Mouse (Mus musculus) T-helper 1 cell (primary cell): ENCODE data around the gene Tgfb1.

Source experiments
- in situ Hi-C: fragments of 300-600 bp; cut with MboI, MseI; formaldehyde crosslinking; loops from one replicate; pipeline ENCODE4 v1.15.1; 2025; ENCODE audit warnings: high pct_unique_total_duplicates

Gene Tgfb1

DNA sequence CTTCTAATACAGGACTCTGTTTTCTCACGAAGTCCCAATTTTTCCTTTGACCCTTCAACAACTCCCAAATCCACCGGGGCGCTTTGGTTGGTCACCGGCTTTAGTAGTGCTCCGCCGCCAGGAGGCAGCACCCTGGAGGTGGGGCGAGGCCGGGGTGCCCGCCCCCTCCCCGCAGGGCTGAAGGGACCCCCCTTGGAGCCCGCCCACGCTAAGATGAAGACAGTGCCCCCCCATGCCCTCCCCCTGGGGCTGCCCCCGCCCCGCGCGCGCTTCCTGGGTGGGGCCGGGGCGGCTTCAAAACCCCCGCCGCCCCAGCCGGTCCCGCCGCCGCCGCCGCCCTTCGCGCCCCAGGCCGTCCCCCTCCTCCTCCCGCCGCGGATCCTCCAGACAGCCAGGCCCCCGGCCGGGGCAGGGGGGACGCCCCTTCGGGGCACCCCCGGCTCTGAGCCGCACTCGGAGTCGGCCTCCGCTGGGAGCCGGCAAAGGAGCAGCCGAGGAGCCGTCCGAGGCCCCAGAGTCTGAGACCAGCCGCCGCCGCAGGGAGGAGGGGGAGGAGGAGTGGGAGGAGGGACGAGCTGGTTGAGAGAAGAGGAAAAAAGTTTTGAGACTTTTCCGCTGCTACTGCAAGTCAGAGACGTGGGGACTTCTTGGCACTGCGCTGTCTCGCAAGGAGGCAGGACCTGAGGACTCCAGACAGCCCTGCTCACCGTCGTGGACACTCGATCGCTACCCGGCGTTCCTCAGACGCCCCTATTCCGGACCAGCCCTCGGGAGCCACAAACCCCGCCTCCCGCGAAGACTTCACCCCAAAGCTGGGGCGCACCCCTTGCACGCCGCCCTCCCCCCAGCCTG, at the start of gene Tgfb1:
Tgfb1 (plus strand) TSS at position 323 of the 852 bp plus-strand sequence.
- in situ Hi-C loops, result loop anchor here (10.0 kb wide), 1 partner anchor 1312 kb away; the partner anchor contains the start of gene Kcnn4

- in situ Hi-C loops, result no loop called here
Observed at GRCm38 (mm10) chr7:25637099-25637498, 49.7 kb upstream of the Tgfb1 start.

GRCm38 (mm10) chr7:25639754-25640153, 47.0 kb upstream of the Tgfb1 start:
- in situ Hi-C loops, result no loop called here

- in situ Hi-C loops, result no loop called here
Observed at GRCm38 (mm10) chr7:25644136-25644535, 42.7 kb upstream of the Tgfb1 start.

- in situ Hi-C loops, result no loop called here
Observed at GRCm38 (mm10) chr7:25644631-25645030, 42.2 kb upstream of the Tgfb1 start.

DNA sequence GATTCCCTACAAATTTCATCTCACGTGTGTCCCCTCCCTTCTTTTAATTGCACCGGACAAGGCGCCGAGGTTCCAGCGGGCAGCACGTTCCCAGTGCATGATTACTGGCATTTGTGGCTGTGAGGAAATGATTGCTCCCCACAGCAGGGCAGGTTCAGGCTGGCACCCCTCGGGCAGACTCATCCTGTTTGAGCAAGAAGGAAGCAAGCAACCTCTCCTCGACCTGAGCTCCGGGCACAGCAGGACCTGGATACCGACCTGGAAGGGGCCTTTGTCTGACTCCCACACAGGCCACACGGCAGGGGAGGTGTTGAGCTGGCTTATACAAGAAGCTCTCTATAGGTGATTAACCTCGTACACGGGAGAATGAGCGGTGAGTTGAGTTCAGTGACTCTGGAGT, 41.7 kb upstream of the Tgfb1 start:
- in situ Hi-C loops, result no loop called here

GRCm38 (mm10) chr7:25647574-25648123, 39.2 kb upstream of the Tgfb1 start:
- in situ Hi-C loops, result no loop called here

DNA sequence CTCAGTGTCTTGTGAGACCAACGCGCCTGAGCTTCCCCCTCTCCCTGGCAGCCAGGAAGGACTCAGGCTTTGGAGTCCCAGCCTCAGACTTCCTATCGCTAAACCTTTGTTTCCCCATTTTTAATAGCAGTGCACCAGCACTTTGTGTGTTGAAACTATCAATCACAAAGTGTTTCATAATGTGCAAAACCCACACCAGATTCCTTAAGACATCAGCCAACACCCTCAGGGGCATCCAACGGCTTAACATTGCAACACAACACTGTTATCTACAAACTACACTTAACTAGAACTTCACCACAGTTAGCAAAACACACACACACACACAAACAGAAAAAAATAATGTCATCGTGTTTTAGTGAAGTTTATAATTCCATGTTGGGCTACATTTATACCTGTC, 37.0 kb upstream of the Tgfb1 start:
- in situ Hi-C loops, result no loop called here

DNA sequence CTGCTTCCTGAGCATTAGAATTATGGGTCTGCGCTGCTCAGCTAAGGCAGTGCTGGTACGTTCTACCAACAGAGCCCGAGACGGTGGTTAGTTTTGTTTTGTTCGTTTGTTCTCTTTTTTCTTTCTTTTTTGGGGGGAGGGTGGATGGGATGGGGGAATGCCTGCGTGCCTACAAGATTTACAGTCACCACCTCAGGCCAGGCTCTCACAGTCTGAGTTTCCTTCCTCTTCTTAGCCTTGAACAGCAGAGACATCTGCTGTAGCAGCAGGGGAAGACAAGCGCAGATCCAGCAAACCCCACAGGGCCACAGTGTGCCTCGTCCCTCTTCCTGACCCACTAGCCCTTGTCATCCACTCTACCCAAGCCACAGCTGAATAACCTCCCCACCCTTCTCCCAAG, 35.5 kb upstream of the Tgfb1 start:
- in situ Hi-C loops, result no loop called here

GRCm38 (mm10) chr7:25652244-25652759, 34.5 kb upstream of the Tgfb1 start:
- in situ Hi-C loops, result no loop called here

DNA sequence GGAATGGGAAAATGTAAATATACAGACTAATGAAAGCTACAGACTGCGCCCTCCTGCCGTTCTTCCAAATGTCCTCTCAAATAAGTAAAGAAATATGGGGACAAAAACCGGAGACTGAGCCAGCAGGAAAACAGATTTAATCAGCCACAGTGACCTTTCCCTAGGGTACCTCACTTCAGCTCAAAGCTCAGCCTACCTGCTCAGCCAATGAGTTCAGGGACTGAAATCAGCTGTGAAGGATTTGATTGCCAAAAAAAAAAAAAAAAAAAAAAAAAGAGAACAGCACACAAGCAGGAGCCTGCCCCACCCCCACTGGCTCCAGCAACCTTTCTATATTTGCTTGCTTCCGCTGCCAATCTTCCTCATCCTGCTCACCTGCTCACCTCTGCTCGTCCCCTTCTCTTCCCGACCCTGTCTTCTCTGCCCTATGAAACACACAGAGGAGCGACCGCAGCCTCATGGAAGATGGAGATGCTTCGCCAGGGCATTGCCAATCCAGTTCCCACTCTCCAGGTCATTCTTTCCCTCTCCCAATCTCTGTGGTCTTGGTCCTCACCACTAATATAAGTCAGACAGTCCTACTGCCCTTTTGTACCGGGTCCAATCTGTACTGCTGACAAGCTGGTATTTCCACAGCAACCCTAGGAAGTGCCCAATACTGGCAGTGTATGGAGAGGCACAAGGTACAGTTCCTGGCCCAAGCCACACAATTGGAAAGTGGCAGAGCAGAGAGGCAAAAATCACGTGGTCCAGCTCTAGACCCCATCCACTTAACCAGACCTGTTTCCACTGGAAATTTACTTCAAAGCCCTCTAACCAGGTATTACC, 31.0 kb upstream of the Tgfb1 start:
- in situ Hi-C loops, result loop anchor here (5.0 kb wide), 1 partner anchor 34 kb away; no protein-coding TSS in a partner anchor

DNA sequence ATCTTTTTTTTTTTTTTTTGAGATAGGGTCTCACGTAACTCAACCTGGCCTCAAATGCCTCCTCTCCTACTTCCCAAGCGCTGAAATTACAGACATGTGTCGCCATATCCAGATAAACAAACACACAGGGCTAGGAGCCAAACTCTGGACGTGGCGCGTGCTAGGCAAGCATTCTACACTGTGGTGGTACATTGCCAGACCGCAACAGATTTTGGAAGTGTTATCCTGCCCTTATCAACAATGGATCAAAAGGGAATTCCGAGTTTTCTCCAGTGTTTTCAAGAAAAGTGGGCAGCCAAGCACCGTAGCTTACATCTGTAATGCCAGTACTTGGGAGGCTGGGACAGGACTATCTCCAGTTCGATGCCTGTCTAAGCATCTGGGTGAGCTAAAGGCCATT, 29.0 kb upstream of the Tgfb1 start:
- in situ Hi-C loops, result loop anchor here (5.0 kb wide), 1 partner anchor 35 kb away; no protein-coding TSS in a partner anchor

DNA sequence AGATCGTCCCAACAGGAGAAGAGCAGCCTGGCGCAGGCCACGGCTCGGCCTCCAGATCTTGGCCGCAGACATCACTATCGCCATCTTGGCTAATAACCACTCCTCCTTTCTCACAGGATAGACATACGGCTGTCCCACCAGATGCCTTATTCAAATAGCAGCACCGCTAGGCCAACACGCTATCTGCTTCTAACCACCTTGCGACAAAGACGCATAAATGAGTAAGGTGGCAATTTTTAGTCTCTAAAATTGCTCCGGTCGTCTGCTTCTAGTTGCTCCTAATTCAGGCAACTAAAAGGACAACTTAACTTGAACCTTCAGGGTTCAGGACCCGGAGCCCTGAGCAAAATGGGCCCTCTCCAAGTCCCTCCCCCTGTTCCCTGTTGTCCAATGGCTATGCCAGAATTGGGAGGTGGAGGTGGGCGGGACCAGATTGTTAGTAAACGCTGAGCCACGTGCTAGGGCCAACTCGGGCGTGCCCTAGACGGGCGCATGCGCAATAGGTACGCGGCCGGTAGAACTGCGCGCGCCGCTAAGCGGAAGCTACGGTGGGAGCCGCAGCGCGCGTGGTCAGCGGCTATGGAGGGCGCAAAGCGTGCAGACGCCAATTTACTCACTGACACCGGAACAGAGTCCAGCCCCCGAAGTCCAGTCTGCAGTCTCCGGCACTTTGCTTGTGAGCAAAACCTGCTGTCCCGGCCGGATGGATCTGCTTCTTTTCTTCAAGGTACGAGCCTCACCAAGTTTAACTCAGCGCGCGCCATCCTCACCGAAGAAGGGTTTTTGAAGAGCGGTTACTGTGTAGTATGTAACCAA, 27.9 kb upstream of the Tgfb1 start, which contains the start of the genes Bckdha and Exosc5:
Bckdha (minus strand) TSS at position 325 of the 816 bp plus-strand sequence.
Exosc5 (plus strand) TSS at position 508 of the 816 bp plus-strand sequence.
- in situ Hi-C loops, result loop anchor here (5.0 kb wide), 1 partner anchor 37 kb away; no protein-coding TSS in a partner anchor

DNA sequence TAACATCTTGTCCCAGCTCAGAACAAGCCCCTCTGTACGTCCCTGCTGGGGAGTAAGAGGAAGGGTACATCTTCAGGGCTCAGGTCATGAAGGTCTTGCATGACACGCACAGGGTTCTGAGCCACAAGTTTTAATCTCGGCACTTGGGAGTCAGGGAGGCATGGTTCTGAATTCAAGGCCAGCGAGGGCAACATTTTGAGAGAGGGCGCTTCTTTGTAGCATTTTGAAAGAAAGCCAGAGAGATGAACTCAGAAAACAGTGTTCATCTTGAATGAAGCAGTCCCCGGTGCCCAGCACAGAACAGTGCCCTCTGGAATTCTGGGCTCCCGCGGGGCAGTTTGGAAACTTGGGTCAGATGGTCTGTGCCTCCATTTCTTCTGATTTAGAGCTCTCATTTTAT, 20.4 kb upstream of the Tgfb1 start:
- in situ Hi-C loops, result no loop called here

DNA sequence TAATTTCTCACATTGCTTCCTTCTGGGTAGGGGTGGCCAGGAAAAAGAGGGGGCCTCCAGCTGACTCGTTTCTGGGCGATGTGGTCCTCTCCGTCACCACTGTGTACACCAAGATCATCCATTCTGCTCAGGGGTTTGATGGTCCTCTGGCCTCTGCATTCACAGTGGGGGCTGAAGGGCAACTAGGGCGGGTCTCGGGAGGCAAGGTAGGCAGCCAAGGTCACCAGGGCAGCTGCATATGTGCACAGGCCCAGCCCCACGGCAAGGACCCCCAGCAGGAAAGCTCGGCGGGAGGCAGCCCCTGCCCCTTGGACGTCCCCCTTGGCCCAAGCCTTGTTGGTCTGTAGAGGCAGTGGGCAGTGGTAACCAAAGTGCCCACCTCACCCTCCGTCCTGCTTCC, 17.6 kb upstream of the Tgfb1 start:
- in situ Hi-C loops, result no loop called here

DNA sequence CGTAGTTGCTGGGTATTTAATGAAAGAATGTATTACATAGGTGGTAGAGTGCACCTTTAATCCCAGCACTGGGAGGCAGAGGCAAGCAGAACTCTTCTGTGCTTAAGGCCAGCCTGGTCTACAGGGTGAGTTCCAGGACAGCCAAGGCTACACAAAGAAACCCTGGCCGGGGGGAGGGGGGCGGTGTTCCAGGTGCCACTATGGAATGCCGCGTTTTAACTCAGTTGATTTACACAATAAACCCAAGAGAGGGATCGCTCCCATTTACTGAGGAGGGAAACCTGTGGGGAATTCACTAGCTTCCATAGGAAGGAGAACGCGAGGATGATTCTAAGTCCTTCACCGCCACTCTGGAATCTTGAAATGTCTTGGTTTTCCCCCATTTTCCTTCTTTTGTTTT, 17.2 kb upstream of the Tgfb1 start:
- in situ Hi-C loops, result no loop called here

GRCm38 (mm10) chr7:25670096-25670495, 16.7 kb upstream of the Tgfb1 start:
- in situ Hi-C loops, result no loop called here

DNA sequence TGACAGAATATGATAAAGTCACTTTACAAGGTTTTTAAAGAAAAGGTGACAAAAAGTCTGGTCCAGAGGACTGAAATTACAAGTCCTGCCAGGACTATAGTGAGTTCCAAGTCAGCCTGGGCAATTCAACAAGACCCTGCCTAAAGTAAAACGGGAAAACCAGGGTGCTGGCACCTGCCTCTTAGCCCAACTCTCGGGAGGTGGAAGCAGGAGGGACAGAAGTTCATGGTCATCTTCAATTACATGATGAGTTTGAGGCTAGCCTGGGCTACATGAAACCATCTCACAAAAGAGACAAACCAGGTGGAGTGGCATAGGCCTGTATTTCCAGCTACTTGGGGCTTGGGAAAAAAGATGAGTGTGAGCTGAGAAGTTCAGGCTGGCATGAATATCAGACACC, 15.1 kb upstream of the Tgfb1 start:
- in situ Hi-C loops, result no loop called here

GRCm38 (mm10) chr7:25672442-25672841, 14.4 kb upstream of the Tgfb1 start:
- in situ Hi-C loops, result no loop called here

- in situ Hi-C loops, result no loop called here
Observed at GRCm38 (mm10) chr7:25674297-25674696, 12.5 kb upstream of the Tgfb1 start.
